Mouse (Mus musculus): ENCODE data around the gene Mr1.

DNA sequence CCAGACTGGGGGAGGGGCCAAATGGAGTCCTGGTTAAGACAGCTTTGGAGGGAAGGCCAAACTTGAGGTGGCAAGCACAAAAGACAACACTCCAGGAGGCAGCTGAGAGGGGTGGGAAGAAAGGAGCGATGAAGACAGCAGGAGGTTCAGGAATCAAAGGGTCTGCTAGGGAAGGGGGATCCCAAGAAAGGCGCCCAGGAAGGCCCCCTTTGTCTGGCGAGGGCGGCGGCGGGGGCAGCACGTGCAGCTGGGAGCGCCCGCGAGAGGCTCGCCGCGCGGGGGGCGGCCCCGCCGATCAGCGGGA, 63.7 kb downstream of the Mr1 start:
- TF ChIP-seq CTCF (IDR thresholded peaks at IDR 0.05; ENCODE audit: low read depth) (no peak), EP300 (optimal IDR thresholded peaks at IDR 0.05) (no peak)
